Mouse (Mus musculus) T-helper 1 cell (primary cell): ENCODE results near the gene Smad1.

Source experiments
- in situ Hi-C: fragments of 300-600 bp; cut with MboI, MseI; formaldehyde crosslinking; loops from one replicate; pipeline ENCODE4 v1.15.1; 2025; ENCODE audit warnings: high pct_unique_total_duplicates

The Smad1 gene

GRCm38 (mm10) chr8:79299704-79300103, 99.6 kb downstream of the Smad1 start:
- in situ Hi-C loops: loop anchor here (10.0 kb wide), 1 partner anchor 285 kb away; no protein-coding TSS in a partner anchor

- in situ Hi-C loops: no loop called here
Measured at GRCm38 (mm10) chr8:79297763-79298162, 101.6 kb downstream of the Smad1 start.

- in situ Hi-C loops: no loop called here
Measured at GRCm38 (mm10) chr8:79295276-79296105, 103.8 kb downstream of the Smad1 start.

- in situ Hi-C loops: no loop called here
Measured at GRCm38 (mm10) chr8:79294610-79295275, 104.6 kb downstream of the Smad1 start, which contains the start of gene Mmaa. TSS of gene Mmaa (minus strand) at chr8:79294937.

- in situ Hi-C loops: no loop called here
Measured at GRCm38 (mm10) chr8:79293841-79294240, 105.5 kb downstream of the Smad1 start.

GRCm38 (mm10) chr8:79292712-79293264, 106.5 kb downstream of the Smad1 start:
- in situ Hi-C loops: no loop called here

DNA sequence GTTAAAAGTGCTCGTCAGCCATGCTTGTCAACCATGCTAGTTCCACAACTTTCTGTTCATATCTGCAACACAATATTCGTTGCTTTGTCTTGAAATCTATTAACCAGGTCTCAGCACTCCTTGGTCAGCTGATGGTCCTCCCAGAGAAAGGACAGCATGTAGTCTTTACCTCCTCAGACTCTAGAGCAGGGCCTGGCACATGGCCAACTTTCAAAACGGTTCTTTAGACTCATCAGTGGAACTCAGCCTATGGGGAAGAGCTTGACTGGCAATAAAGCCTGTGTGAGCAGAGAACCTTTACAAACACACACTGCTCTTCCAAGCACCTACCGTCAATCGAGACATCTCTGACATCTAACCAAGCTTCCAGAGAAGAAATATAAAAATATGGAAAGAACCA, 109.7 kb downstream of the Smad1 start:
- in situ Hi-C loops: no loop called here

DNA sequence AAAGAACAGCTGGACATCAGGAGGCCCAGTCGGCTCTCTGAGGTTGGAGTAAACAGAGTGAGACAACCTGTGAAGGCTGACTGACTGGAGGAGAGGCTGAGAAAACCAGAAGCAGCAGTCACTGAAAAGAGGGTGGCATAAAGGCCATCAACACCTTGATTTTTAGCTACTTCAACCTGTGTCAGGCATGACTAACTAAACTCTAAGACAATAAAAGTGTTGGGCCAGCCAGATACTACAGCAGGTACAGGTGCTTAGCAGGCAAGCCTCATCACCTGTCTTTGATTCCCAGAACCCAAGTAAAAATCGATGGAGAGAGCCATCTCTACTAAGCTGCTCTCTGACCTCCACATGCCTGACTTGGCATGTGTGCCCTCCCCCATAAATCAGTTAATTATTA, 110.6 kb downstream of the Smad1 start:
- in situ Hi-C loops: no loop called here
